ENCODE assay signal across 21 mouse cellular contexts in the genomic region with DNA sequence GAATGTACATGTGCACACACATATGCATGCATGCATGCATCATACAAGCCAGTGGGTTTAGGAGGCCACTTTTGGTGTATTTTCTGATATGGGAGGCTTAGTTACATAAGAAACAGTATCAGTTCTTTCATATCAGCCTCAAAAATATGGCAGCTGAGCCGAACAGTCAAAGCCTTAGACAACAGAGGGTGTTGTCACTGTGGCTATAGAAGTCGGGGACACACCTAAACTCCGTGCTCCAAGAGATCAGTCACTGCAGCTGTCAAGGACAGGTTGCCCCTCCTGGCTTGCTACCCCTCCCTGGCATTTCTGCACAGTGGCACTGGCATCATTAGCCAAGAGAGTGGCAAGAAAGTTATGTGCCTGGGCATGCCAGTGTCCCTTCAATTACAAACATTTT.
DNase-seq lines count a peak whose midpoint lies in the region; ATAC-seq and TF ChIP-seq lines count a peak whose summit lies in the region.
"Had no signal": no experiment of that assay in that cellular context is flagged by ENCODE, and none has a peak within 500 bp of the region (broad histone marks: within the 10 kb centered on the region; RNA-seq: fewer than 3 reads in every experiment).

No protein-coding gene starts in this region.

- no peak overlapping the region for H3K9ac ChIP-seq in liver, embryonic 12.5 days
- no peak overlapping the region for H3K9ac ChIP-seq in liver, postnatal 0 days (replicated peaks)
- H3K9ac ChIP-seq in liver, embryonic 13.5 days, result no peak overlapping the region
- H3K9ac ChIP-seq in liver, embryonic 15.5 days, result no peak overlapping the region
- H3K9ac ChIP-seq in hindbrain, embryonic 12.5 days, result no peak overlapping the region
- H3K9ac ChIP-seq: forebrain, embryonic 13.5 days; forebrain, postnatal 0 days; hindbrain, embryonic 13.5 days had no signal

- H3K4me2 ChIP-seq in liver, embryonic 12.5 days, result no peak overlapping the region
- H3K4me2 ChIP-seq in liver, postnatal 0 days (ENCODE audit: low read depth, low read length), result no peak overlapping the region
- H3K4me2 ChIP-seq in liver, embryonic 13.5 days, result no peak overlapping the region
- H3K4me2 ChIP-seq in liver, embryonic 15.5 days, result no peak overlapping the region
- no peak overlapping the region for H3K4me2 ChIP-seq in hindbrain, embryonic 12.5 days (replicated peaks)
- H3K4me2 ChIP-seq: forebrain, embryonic 13.5 days; heart, embryonic 11.5 days; hindbrain, embryonic 13.5 days had no signal

- ATAC-seq in liver, embryonic 12.5 days, result peak; percentile 57; the same call in 1 of the 2 replicates
- no peak for ATAC-seq in liver, postnatal 0 days
- peak; percentile 69 for ATAC-seq in liver, embryonic 13.5 days (ENCODE audit: low read depth)
- peak; percentile 62 for ATAC-seq in liver, embryonic 15.5 days (ENCODE audit: insufficient read depth)
- peak; percentile 91 for ATAC-seq in megakaryocyte-erythroid progenitor cell, adult 5-6 weeks (replicated peaks; ENCODE audit: low FRiP score, low TSS enrichment, poor library complexity, severe bottlenecking)
- no peak for ATAC-seq in hindbrain, embryonic 12.5 days (ENCODE audit: low FRiP score)
- ATAC-seq: forebrain, embryonic 13.5 days; forebrain, postnatal 0 days; hindbrain, embryonic 16.5 days had no signal

- H3K27ac ChIP-seq in liver, embryonic 12.5 days, result no peak overlapping the region
- no peak overlapping the region for H3K27ac ChIP-seq in liver, postnatal 0 days (ENCODE audit: low read depth)
- no peak overlapping the region for H3K27ac ChIP-seq in liver, embryonic 13.5 days
- no peak overlapping the region for H3K27ac ChIP-seq in liver, embryonic 15.5 days (replicated peaks)
- H3K27ac ChIP-seq in hindbrain, embryonic 12.5 days, result no peak overlapping the region
- H3K27ac ChIP-seq: forebrain, embryonic 10.5 days; forebrain, embryonic 13.5 days; gastrocnemius, adult 2 months; hindbrain, embryonic 13.5 days had no signal

- TF ChIP-seq EP300 in liver, postnatal 0 days (IDR thresholded peaks at IDR 0.05; ENCODE audit: low read depth), result no peak

- no peak overlapping the region for H3K4me3 ChIP-seq in liver, embryonic 12.5 days
- no peak overlapping the region for H3K4me3 ChIP-seq in liver, postnatal 0 days (ENCODE audit: low read depth, low read length)
- H3K4me3 ChIP-seq in liver, embryonic 13.5 days (replicated peaks), result no peak overlapping the region
- no peak overlapping the region for H3K4me3 ChIP-seq in liver, embryonic 15.5 days (replicated peaks)
- H3K4me3 ChIP-seq in hindbrain, embryonic 12.5 days, result no peak overlapping the region
- H3K4me3 ChIP-seq: forebrain, embryonic 10.5 days; forebrain, embryonic 13.5 days; gastrocnemius, adult 2 months; hindbrain, embryonic 13.5 days had no signal

- H3K4me1 ChIP-seq in liver, embryonic 12.5 days, result peaks cover 23% of the 10 kb centered on the region; the same call in 1 of the 2 replicates
- no peaks in the 10 kb centered on the region for H3K4me1 ChIP-seq in liver, postnatal 0 days (ENCODE audit: insufficient read depth)
- peaks cover 13% of the 10 kb centered on the region; the same call in 1 of the 2 replicates for H3K4me1 ChIP-seq in liver, embryonic 13.5 days (replicated peaks)
- H3K4me1 ChIP-seq in liver, embryonic 15.5 days (replicated peaks), result 0 out of 2 replicates have a peak, but pooled peaks cover 5% of the 10 kb centered on the region
- H3K4me1 ChIP-seq in hindbrain, embryonic 12.5 days, result no peaks in the 10 kb centered on the region
- H3K4me1 ChIP-seq: forebrain, embryonic 10.5 days; forebrain, embryonic 13.5 days; hindbrain, embryonic 13.5 days had no signal

- H3K36me3 ChIP-seq in liver, embryonic 12.5 days, result peaks cover under 1% of the 10 kb centered on the region; the same call in 1 of the 2 replicates
- no peaks in the 10 kb centered on the region; the same call in 1 of the 2 replicates for H3K36me3 ChIP-seq in liver, postnatal 0 days (replicated peaks; ENCODE audit: insufficient read depth, low read length)
- H3K36me3 ChIP-seq in liver, embryonic 13.5 days, result no peaks in the 10 kb centered on the region
- no peaks in the 10 kb centered on the region for H3K36me3 ChIP-seq in liver, embryonic 15.5 days (replicated peaks)
- H3K36me3 ChIP-seq in hindbrain, embryonic 12.5 days, result no peaks in the 10 kb centered on the region
- H3K36me3 ChIP-seq: hindbrain, embryonic 13.5 days had no signal

- H3K9me3 ChIP-seq in liver, embryonic 12.5 days (replicated peaks), result no peaks in the 10 kb centered on the region
- no peaks in the 10 kb centered on the region for H3K9me3 ChIP-seq in liver, postnatal 0 days (ENCODE audit: low read length)
- H3K9me3 ChIP-seq in liver, embryonic 13.5 days (replicated peaks), result no peaks in the 10 kb centered on the region
- no peaks in the 10 kb centered on the region for H3K9me3 ChIP-seq in liver, embryonic 15.5 days (replicated peaks)
- H3K9me3 ChIP-seq in hindbrain, embryonic 12.5 days (replicated peaks), result no peaks in the 10 kb centered on the region
- H3K9me3 ChIP-seq: forebrain, embryonic 10.5 days; forebrain, embryonic 13.5 days; hindbrain, embryonic 13.5 days had no signal

- no peaks in the 10 kb centered on the region for H3K27me3 ChIP-seq in liver, embryonic 12.5 days (replicated peaks)
- no peaks in the 10 kb centered on the region for H3K27me3 ChIP-seq in liver, postnatal 0 days (ENCODE audit: insufficient read depth, low read length)
- H3K27me3 ChIP-seq in liver, embryonic 13.5 days, result no peaks in the 10 kb centered on the region
- no peaks in the 10 kb centered on the region for H3K27me3 ChIP-seq in liver, embryonic 15.5 days
- H3K27me3 ChIP-seq in hindbrain, embryonic 12.5 days, result no peaks in the 10 kb centered on the region
- H3K27me3 ChIP-seq: forebrain, embryonic 13.5 days; hindbrain, embryonic 13.5 days had no signal

- 29% methylated on average over 3 of the region's 3 CpGs for WGBS in liver, embryonic 12.5 days (ENCODE audit: insufficient replicate concordance)
- 73% methylated on average over 3 of the region's 3 CpGs for WGBS in liver, postnatal 0 days (ENCODE audit: insufficient replicate concordance)
- WGBS in liver, embryonic 13.5 days (ENCODE audit: insufficient replicate concordance), result 37% methylated on average over 3 of the region's 3 CpGs
- WGBS in liver, embryonic 15.5 days (ENCODE audit: insufficient replicate concordance), result 17% methylated on average over 3 of the region's 3 CpGs
- 83% methylated on average over 3 of the region's 3 CpGs for WGBS in hindbrain, embryonic 12.5 days

- no peak for TF ChIP-seq CTCF in liver, postnatal 0 days (IDR thresholded peaks at IDR 0.05; ENCODE audit: low read depth)

- no peak for DNase-seq in liver, postnatal 0 days
- no peak for DNase-seq in liver, embryonic 13.5 days
- no peak for DNase-seq in adrenal gland, postnatal 10 days
- DNase-seq: adrenal gland, adult 8-10 months; adrenal gland, postnatal 36 days; cerebellum, adult 18-20 months; cerebellum, adult 9-10 months; cerebellum, postnatal 14 days; forebrain, postnatal 0 days; gastrocnemius, adult 2 months; gastrocnemius, postnatal 14 days; heart, adult 11 months had no signal

Comparison
In these comparisons a context has a peak if more than half of its experiments do, and no peak if none do; other contexts are left out.
1. ATAC-seq: peak in liver, embryonic 12.5 days (single experiment), liver, embryonic 13.5 days (single experiment), liver, embryonic 15.5 days (single experiment) and megakaryocyte-erythroid progenitor cell, adult 5-6 weeks (single experiment); none in liver, postnatal 0 days (single experiment) and hindbrain, embryonic 12.5 days (single experiment).